Mouse (Mus musculus) lung, adult 2 months (tissue): Measurements from ENCODE around the gene Hk2. TPM values are rescaled to one million over a fixed set of nuclear protein-coding genes. Genes with fewer than 3 reads are reported as not detected.

Experiments used
- DNase-seq: peaks from one replicate; pipeline ENCODE4 v3.0.0; 2022
- H3K4me1 ChIP-seq: fragments of 200-500 bp; 2 replicates; pipeline ENCODE4 v1.6.1; 2011; ENCODE audit warnings: low read length; ENCODE audit not compliant: control insufficient read depth, insufficient read depth
- H3K4me3 ChIP-seq: fragments of 200-500 bp; replicated peaks from 2 replicates; pipeline ENCODE3; 2011; ENCODE audit warnings: low read depth, mild to moderate bottlenecking, control low read depth, low read length; ENCODE audit errors: extremely low read depth
- CTCF ChIP-seq: fragments of 200-500 bp; IDR thresholded peaks from 2 replicates; pipeline ENCODE4 v1.5.1; 2011; ENCODE audit warnings: mild to moderate bottlenecking, low read length, control low read depth; ENCODE audit not compliant: insufficient read depth
- POLR2A ChIP-seq: fragments of 200-500 bp; IDR thresholded peaks from 2 replicates; pipeline ENCODE4 v1.6.1; 2011; ENCODE audit warnings: low read depth, mild to moderate bottlenecking, control low read depth, low read length, borderline replicate concordance; ENCODE audit errors: extremely low read depth
- WGBS: fragments of 180-500 bp; shearing (Covaris S2); methylation state at CpG from one replicate; pipeline ENCODE4 v1.1.7; 2018; 5-methylcytosine and 5-hydroxymethylcytosine counted together
- polyA plus RNA-seq: library from polyadenylated mRNA; depleted of rRNA; stranded (reverse); fragments of >200 nt; gene quantifications from 2 replicates; pipeline ENCODE4 v1.2.3, GENCODE M21; 2012

Gene Hk2
- polyA plus RNA-seq, 1 experiment = 15.1 TPM

- no peaks in the 10 kb centered on the region for H3K4me1 ChIP-seq
- WGBS = 46% methylated on average over 2 of the region's 2 CpGs
- TF ChIP-seq POLR2A (no peak), CTCF (no peak)
- no peak overlapping the region for H3K4me3 ChIP-seq
- no peak for DNase-seq
Observed at GRCm38 (mm10) chr6:82762728-82763127, 11.5 kb downstream of the Hk2 start.

GRCm38 (mm10) chr6:82760749-82761357, 13.4 kb downstream of the Hk2 start:
- DNase-seq = no peak
- 55% methylated on average over 3 of the region's 3 CpGs for WGBS
- Histone ChIP-seq H3K4me1 (no peaks in the 10 kb centered on the region), H3K4me3 (no peak overlapping the region)
- no peak for TF ChIP-seq CTCF
- TF ChIP-seq POLR2A = no peak

GRCm38 (mm10) chr6:82759241-82759640, 15.0 kb downstream of the Hk2 start:
- no peak for TF ChIP-seq CTCF
- no peak for TF ChIP-seq POLR2A

GRCm38 (mm10) chr6:82756799-82757210, 17.4 kb downstream of the Hk2 start:
- Histone ChIP-seq H3K4me3 (no peak overlapping the region), H3K4me1 (no peaks in the 10 kb centered on the region)
- TF ChIP-seq POLR2A (no peak), CTCF (no peak)
- 86% methylated on average over 9 of the region's 9 CpGs for WGBS
- no peak for DNase-seq

More at GRCm38 (mm10) chr6:82759241-82759640, 15.0 kb downstream of the Hk2 start:
- no peaks in the 10 kb centered on the region for H3K4me1 ChIP-seq
- H3K4me3 ChIP-seq = no peak overlapping the region
- 83% methylated on average over 5 of the region's 5 CpGs for WGBS
- DNase-seq = no peak

- Histone ChIP-seq H3K4me1 (peaks cover 5% of the 10 kb centered on the region), H3K4me3 (no peak overlapping the region)
- 70% methylated on average over 7 of the region's 7 CpGs for WGBS
- no peak for DNase-seq
- no peak for TF ChIP-seq CTCF
- no peak for TF ChIP-seq POLR2A
Observed at GRCm38 (mm10) chr6:82756216-82756615, 18.0 kb downstream of the Hk2 start.

- WGBS = 46% methylated on average over 2 of the region's 2 CpGs
- Histone ChIP-seq H3K4me3 (no peak overlapping the region), H3K4me1 (peaks cover 6% of the 10 kb centered on the region)
- no peak for DNase-seq
- TF ChIP-seq POLR2A (no peak), CTCF (peak; percentile 51)
Observed at GRCm38 (mm10) chr6:82755338-82755737, 18.9 kb downstream of the Hk2 start.

GRCm38 (mm10) chr6:82754769-82755168, 19.5 kb downstream of the Hk2 start:
- TF ChIP-seq CTCF (no peak), POLR2A (no peak)
- 93% methylated on average over 6 of the region's 6 CpGs for WGBS
- DNase-seq = no peak

GRCm38 (mm10) chr6:82753638-82754361, 20.5 kb downstream of the Hk2 start:
- TF ChIP-seq CTCF (peak; percentile 54; the same call in 1 of the 2 replicates), POLR2A (no peak)
- H3K4me1 ChIP-seq = peaks cover 6% of the 10 kb centered on the region
- WGBS = 70% methylated on average over 14 of the region's 14 CpGs
- DNase-seq = no peak
- no peak overlapping the region for H3K4me3 ChIP-seq

More at GRCm38 (mm10) chr6:82754769-82755168, 19.5 kb downstream of the Hk2 start:
- Histone ChIP-seq H3K4me3 (no peak overlapping the region), H3K4me1 (peaks cover 6% of the 10 kb centered on the region)

- TF ChIP-seq POLR2A (no peak), CTCF (no peak)
- DNase-seq = no peak
- H3K4me1 ChIP-seq = peaks cover 6% of the 10 kb centered on the region
- H3K4me3 ChIP-seq = no peak overlapping the region
- WGBS = 44% methylated on average over 11 of the region's 11 CpGs
Observed at GRCm38 (mm10) chr6:82753061-82753460, 21.2 kb downstream of the Hk2 start.

- WGBS = 82% methylated on average over 7 of the region's 7 CpGs
- H3K4me1 ChIP-seq = peaks cover 6% of the 10 kb centered on the region
- H3K4me3 ChIP-seq = no peak overlapping the region
- TF ChIP-seq CTCF = no peak
- no peak for TF ChIP-seq POLR2A
- DNase-seq = no peak
Observed at GRCm38 (mm10) chr6:82751791-82752190, 22.5 kb downstream of the Hk2 start.
